1 mouse cellular context compared by ENCODE assay signal in the genomic region with DNA sequence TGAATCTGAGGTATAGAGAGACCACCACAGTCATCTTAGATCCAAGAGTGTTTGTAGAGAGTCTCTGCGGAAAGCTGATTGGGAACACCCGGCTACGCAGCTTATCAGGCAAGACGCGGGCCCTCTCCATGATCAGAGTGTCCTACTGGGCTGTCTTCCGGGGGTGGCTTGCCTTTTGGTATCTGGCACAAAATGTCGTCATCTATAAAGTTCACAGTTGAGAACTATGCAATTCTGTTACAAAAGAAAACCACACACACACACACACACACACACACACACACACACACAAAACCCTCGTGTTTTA.
A peak's percentile ranks its signal among the peaks of the same experiment; 100 is the strongest.
TF ChIP-seq lines count a peak whose summit lies in the region.

No protein-coding gene starts in this region.

TF ChIP-seq in MEL, 35 proteins besides CTCF, POLR2A, EP300 and RAD21 (continued from another document):
- TF ChIP-seq GATA1 (IDR thresholded peaks at IDR 0.05; ENCODE audit: low read depth, low read length), result peak; percentile 40; the same call in 1 of the 2 replicates
- TF ChIP-seq UBTF (IDR thresholded peaks at IDR 0.05; ENCODE audit: borderline replicate concordance, insufficient read depth, low read depth, low read length), result no peak
- TF ChIP-seq TAL1 (IDR thresholded peaks at IDR 0.05; ENCODE audit: low read length), result peak; percentile 43; the same call in 1 of the 2 replicates
- TF ChIP-seq GABPA (IDR thresholded peaks at IDR 0.05; ENCODE audit: low read depth, low read length), result no peak
- TF ChIP-seq ZKSCAN1 (IDR thresholded peaks at IDR 0.05; ENCODE audit: low read depth, low read length), result no peak
TF ChIP-seq in MEL: peak in this region for 3.
